Mouse (Mus musculus) cerebellum, adult 18-20 months (tissue): ENCODE data around the gene D330020A13Rik.

Experiments
- DNase-seq, 2 experiments: peaks; one replicate each; pipeline ENCODE4 v3.0.0; 2021

Gene D330020A13Rik

GRCm38 (mm10) chr6:120302755-120303316 is 8.7 kb downstream of the D330020A13Rik start:
- peak; percentile 6 to 12 for DNase-seq

- no peak for DNase-seq
Observed at GRCm38 (mm10) chr6:120306859-120307594, 12.9 kb downstream of the D330020A13Rik start.

GRCm38 (mm10) chr6:120309338-120309737 is 15.2 kb downstream of the D330020A13Rik start:
- DNase-seq: no peak

- no peak for DNase-seq
Observed at GRCm38 (mm10) chr6:120309787-120310186, 15.6 kb downstream of the D330020A13Rik start.

- DNase-seq: no peak
Observed at GRCm38 (mm10) chr6:120312443-120312842, 18.3 kb downstream of the D330020A13Rik start.

GRCm38 (mm10) chr6:120318303-120318940 is 24.3 kb downstream of the D330020A13Rik start:
- DNase-seq: no peak

GRCm38 (mm10) chr6:120319129-120319528 is 25.0 kb downstream of the D330020A13Rik start:
- DNase-seq: no peak

- no peak for DNase-seq
Observed at GRCm38 (mm10) chr6:120320369-120320768, 26.2 kb downstream of the D330020A13Rik start.

- peak; percentile 59 to 80 for DNase-seq
Observed at GRCm38 (mm10) chr6:120324295-120324927, 30.2 kb downstream of the D330020A13Rik start.

GRCm38 (mm10) chr6:120332351-120332750 is 38.2 kb downstream of the D330020A13Rik start:
- no peak for DNase-seq

GRCm38 (mm10) chr6:120343992-120344391 is 49.8 kb downstream of the D330020A13Rik start:
- no peak for DNase-seq
